Mouse (Mus musculus): ENCODE results near the gene Tshr. TPM values are rescaled to one million over a fixed set of nuclear protein-coding genes. Genes with fewer than 3 reads are reported as not detected.

Gene Tshr
- polyA plus RNA-seq, 1 experiment from 2014 or later = 0.04 TPM

DNA sequence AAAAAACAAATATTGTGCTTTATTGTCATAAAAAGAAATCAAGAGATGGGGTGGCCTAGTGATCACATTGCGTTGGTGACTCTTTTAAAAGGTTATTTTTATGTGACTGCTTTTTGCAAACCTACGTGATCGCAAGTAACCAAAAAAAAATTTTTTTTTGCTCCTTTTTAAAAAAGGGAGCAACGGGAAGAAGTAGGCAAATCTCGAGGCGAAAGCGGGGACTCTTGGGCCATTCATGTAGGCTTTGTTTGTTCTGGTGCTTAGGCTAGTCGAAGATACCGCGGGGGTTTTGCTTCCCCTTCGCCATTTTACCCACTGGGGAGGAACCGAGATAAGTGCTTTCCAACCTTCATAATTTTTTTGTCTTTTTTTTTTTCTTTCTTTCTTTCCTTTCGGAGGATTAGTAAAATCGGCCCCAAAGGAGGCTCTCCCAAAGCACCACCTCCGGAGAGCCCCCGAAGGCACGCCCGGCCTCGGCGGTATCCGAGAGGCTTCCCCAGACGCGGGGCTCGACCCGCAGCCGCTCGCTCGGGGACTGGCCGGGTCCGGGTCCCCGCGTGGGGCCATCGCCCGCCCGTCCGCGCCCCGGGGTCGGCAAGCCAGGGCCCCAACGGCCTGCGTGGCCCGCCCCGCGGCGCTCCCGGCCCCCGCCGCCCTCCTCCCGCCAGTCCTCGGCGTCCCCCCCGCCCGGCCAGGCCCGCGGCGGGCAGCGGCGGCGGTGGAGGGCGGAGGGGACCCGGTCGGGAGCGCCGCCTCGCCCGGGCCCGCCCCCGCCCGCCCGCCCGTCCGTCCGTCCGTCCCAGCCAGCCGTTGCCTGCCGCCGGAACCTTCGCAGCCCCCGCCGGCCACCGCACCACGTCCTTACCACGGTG is 204.5 kb downstream of the Tshr start:
- ATAC-seq (ENCODE audit: insufficient number of reproducible peaks, insufficient read depth, low FRiP score, low read depth) = 0 out of 2 replicates have a peak, but pooled peaks have one; percentile 4
- under 1% methylated on average over 77 of the region's 83 CpGs for WGBS
- Histone ChIP-seq H3K36me3 (ENCODE audit: control insufficient read depth, insufficient read depth, low read length) (peaks cover 20% of the 10 kb centered on the region), H3K9me3 (ENCODE audit: control insufficient read depth, low read length) (no peaks in the 10 kb centered on the region), H3K27me3 (ENCODE audit: control insufficient read depth, insufficient read depth, low read length) (no peaks in the 10 kb centered on the region), H3K9ac (ENCODE audit: low read length) (peak overlapping the region; percentile 100), H3K4me2 (ENCODE audit: low read length) (peak overlapping the region; percentile 67), H3K4me1 (ENCODE audit: control insufficient read depth in 2 of 2, insufficient read depth in 2 of 2, low read length in 2 of 2) (peaks cover 2 to 17% of the 10 kb centered on the region in 2 experiments), H3K4me3 (ENCODE audit: control insufficient read depth in 1 of 2, insufficient read depth in 1 of 2, low read depth in 1 of 2, low read length in 2 of 2) (peak overlapping the region; percentile 90 to 96), H3K27ac (replicated peaks in 1 of 2; ENCODE audit: control insufficient read depth in 1 of 2, insufficient read depth in 1 of 2, low read depth in 2 of 2, low read length in 2 of 2) (peak overlapping the region; percentile 99 to 100)

DNA sequence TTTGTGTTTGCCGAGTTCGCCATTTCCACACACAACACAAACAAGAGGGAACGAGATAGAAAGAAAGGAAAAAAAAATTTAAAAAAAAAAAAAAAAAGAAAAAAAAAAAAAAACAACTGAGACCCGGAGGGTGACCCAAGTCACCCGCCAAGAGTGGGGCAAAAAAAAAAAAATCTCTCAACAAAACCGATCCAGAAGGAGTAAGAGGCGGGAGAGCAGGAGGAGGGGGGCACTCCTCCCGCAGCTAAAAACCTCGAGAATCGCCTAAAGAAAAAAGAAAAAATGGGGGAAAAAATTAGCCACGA is 205.1 kb downstream of the Tshr start:
- Histone ChIP-seq H3K4me1 (ENCODE audit: control insufficient read depth in 2 of 2, insufficient read depth in 2 of 2, low read length in 2 of 2) (peaks cover 2 to 12% of the 10 kb centered on the region in 2 experiments), H3K27ac (replicated peaks in 1 of 2; ENCODE audit: control insufficient read depth in 1 of 2, insufficient read depth in 1 of 2, low read depth in 2 of 2, low read length in 2 of 2) (peak overlapping the region; percentile 96 to 100), H3K36me3 (ENCODE audit: control insufficient read depth, insufficient read depth, low read length) (peaks cover 14% of the 10 kb centered on the region), H3K9ac (ENCODE audit: low read length) (peak overlapping the region; percentile 100), H3K27me3 (ENCODE audit: control insufficient read depth, insufficient read depth, low read length) (no peaks in the 10 kb centered on the region), H3K9me3 (ENCODE audit: control insufficient read depth, low read length) (no peaks in the 10 kb centered on the region), H3K4me3 (ENCODE audit: control insufficient read depth in 1 of 2, insufficient read depth in 1 of 2, low read depth in 1 of 2, low read length in 2 of 2) (peak overlapping the region; percentile 90 to 96), H3K4me2 (ENCODE audit: low read length) (peak overlapping the region; percentile 67)
- 0% methylated on average over 11 of the region's 11 CpGs for WGBS
- ATAC-seq (ENCODE audit: insufficient number of reproducible peaks, insufficient read depth, low FRiP score, low read depth) = no peak

DNA sequence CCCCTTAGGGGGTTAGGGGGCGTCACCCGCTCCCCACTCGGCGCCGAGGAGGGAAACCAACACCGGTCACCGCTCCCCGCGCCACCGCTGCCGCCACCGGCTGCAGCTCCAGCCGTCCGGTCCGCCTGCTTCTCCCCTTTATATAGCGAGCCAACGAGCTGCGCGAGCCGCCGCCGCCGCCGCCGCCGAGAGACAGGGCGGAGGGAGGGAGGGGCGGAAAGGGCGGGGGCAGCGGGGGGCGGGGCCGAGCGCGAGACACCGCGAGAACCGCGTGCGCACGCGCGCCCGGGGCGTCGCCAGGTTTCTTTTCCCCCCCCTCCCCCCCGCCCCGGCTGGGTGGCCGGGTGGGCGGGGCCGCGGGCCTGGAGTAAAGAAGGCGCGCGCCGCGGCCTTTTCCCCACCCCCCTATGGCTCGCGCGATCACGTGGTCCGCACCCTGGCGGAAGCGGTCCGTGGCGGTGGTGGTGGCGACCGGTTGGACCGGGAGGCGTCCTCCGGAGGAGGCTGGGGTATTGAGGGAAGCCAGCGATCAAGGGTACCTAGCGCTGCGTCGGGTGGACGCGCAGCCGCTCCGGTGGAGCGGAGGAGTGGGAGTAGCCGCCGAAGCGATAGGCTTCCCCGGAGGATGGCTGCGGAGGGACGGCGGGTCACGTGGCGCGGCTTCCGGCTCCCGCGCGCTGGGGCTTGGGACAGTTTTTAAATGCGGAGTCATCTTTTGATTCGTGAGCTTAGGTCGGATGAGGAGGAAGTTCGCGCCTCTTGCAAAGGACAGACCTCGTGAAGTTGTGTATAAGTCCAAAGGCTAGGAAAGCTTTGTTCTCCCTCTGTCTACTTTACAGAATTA is 205.7 kb downstream of the Tshr start, which contains the start of gene Gtf2a1:
Gene Gtf2a1 (minus strand): TSS at position 641 of the 844 bp plus-strand sequence.
- H3K9ac ChIP-seq (ENCODE audit: low read length) = peak within 1 kb of the TSS; percentile 100
- H3K4me1 ChIP-seq (ENCODE audit: control insufficient read depth in 2 of 2, insufficient read depth in 2 of 2, low read length in 2 of 2) = peaks cover 2 to 10% of the 10 kb centered on the region in 2 experiments
- peak within 1 kb of the TSS; percentile 98 to 100 for H3K27ac ChIP-seq (replicated peaks in 1 of 2; ENCODE audit: control insufficient read depth in 1 of 2, insufficient read depth in 1 of 2, low read depth in 2 of 2, low read length in 2 of 2)
- WGBS = under 1% methylated on average over 63 of the region's 99 CpGs
- H3K36me3 ChIP-seq (ENCODE audit: control insufficient read depth, insufficient read depth, low read length) = peaks cover 8% of the 10 kb centered on the region
- peak within 1 kb of the TSS; percentile 90 to 96 for H3K4me3 ChIP-seq (ENCODE audit: control insufficient read depth in 1 of 2, insufficient read depth in 1 of 2, low read depth in 1 of 2, low read length in 2 of 2)
- peak; percentile 87 for ATAC-seq (ENCODE audit: insufficient number of reproducible peaks, insufficient read depth, low FRiP score, low read depth)
- H3K27me3 ChIP-seq (ENCODE audit: control insufficient read depth, insufficient read depth, low read length) = no peaks in the 10 kb centered on the region
- H3K4me2 ChIP-seq (ENCODE audit: low read length) = peak within 1 kb of the TSS; percentile 81
- no peaks in the 10 kb centered on the region for H3K9me3 ChIP-seq (ENCODE audit: control insufficient read depth, low read length)

DNA sequence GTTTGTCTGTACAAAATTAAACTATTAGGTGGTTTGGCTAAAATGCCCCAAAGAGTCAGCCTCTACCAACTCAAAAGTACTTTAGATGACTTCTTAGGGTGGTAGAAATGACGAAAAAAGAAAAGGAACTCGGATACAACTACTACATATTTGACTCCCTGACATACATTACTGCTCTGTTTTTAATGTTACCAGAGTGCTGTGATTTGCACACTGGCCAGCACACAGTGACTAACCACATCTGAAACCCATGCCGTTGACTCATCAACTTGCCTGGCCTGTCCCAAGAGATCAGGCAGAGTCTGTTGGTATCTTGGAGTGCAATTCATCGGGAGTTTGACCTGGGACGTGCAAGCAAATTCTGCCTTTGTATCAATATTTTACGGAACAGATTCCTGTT is 206.4 kb downstream of the Tshr start:
- peak overlapping the region; percentile 81 for H3K4me2 ChIP-seq (ENCODE audit: low read length)
- ATAC-seq (ENCODE audit: insufficient number of reproducible peaks, insufficient read depth, low FRiP score, low read depth) = no peak
- peaks cover 4% of the 10 kb centered on the region for H3K36me3 ChIP-seq (ENCODE audit: control insufficient read depth, insufficient read depth, low read length)
- 31% methylated on average over 6 of the region's 6 CpGs for WGBS
- H3K9me3 ChIP-seq (ENCODE audit: control insufficient read depth, low read length) = no peaks in the 10 kb centered on the region
- H3K4me1 ChIP-seq (ENCODE audit: control insufficient read depth in 2 of 2, insufficient read depth in 2 of 2, low read length in 2 of 2) = peaks cover 2 to 10% of the 10 kb centered on the region in 2 experiments
- H3K9ac ChIP-seq (ENCODE audit: low read length) = peak overlapping the region; percentile 84
- H3K27ac ChIP-seq (replicated peaks in 1 of 2; ENCODE audit: control insufficient read depth in 1 of 2, insufficient read depth in 1 of 2, low read depth in 2 of 2, low read length in 2 of 2) = peak overlapping the region; percentile 93 to 98
- H3K27me3 ChIP-seq (ENCODE audit: control insufficient read depth, insufficient read depth, low read length) = no peaks in the 10 kb centered on the region
- H3K4me3 ChIP-seq (ENCODE audit: control insufficient read depth in 1 of 2, insufficient read depth in 1 of 2, low read depth in 1 of 2, low read length in 2 of 2) = peak overlapping the region; percentile 87 to 90

DNA sequence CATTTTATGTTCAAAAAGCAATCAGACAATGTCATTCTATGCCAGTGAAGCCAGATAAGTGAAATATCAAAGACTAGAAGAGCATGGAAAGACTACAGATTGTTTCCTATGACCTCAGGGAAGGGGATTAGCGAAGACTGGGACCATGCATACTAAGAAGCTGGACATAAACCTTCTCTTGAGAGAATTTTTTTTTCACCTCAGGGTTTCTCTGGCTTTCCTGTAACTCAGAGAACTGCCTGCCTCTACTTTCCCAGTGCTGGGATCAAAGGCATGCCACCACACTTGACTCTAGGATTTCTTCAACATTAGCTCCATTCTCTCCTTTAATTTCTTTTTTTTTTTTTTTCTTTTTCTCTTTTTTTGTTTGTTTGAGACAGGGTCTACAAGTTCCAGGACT is 206.8 kb downstream of the Tshr start:
- Histone ChIP-seq H3K9ac (ENCODE audit: low read length) (peak overlapping the region; percentile 84; the same call in 1 of the 2 replicates), H3K4me1 (ENCODE audit: control insufficient read depth in 2 of 2, insufficient read depth in 2 of 2, low read length in 2 of 2) (peaks cover 2 to 10% of the 10 kb centered on the region in 2 experiments), H3K4me2 (ENCODE audit: low read length) (peak overlapping the region; percentile 81)

DNA sequence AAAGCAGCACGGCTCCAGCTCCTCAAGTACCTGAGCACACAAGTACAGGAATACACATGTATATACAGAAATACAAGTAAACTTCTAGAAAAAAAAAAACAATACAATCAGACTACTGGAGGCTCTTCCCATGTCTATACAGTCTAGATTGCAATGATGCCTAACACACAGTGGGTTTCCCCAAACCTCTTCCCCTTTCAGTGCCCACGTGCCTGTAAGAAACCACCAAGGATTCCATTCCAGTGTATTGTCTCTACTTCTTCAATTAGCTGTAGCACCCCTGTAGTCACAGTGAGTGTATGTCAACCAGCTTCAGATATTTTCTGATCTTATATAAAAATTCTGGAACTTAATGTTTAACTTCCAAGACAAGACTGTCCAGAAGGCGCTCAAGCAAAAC is 207.8 kb downstream of the Tshr start:
- no peak overlapping the region for H3K27ac ChIP-seq (replicated peaks in 1 of 2; ENCODE audit: control insufficient read depth in 1 of 2, insufficient read depth in 1 of 2, low read depth in 2 of 2, low read length in 2 of 2)
- H3K36me3 ChIP-seq (ENCODE audit: control insufficient read depth, insufficient read depth, low read length) = no peaks in the 10 kb centered on the region
- no peaks in the 10 kb centered on the region for H3K27me3 ChIP-seq (ENCODE audit: control insufficient read depth, insufficient read depth, low read length)
- H3K9me3 ChIP-seq (ENCODE audit: control insufficient read depth, low read length) = no peaks in the 10 kb centered on the region
- H3K4me3 ChIP-seq (ENCODE audit: control insufficient read depth in 1 of 2, insufficient read depth in 1 of 2, low read depth in 1 of 2, low read length in 2 of 2) = no peak overlapping the region
- no peak overlapping the region for H3K4me2 ChIP-seq (ENCODE audit: low read length)
- H3K4me1 ChIP-seq (ENCODE audit: control insufficient read depth in 2 of 2, insufficient read depth in 2 of 2, low read length in 2 of 2) = peaks cover 2 to 6% of the 10 kb centered on the region in 2 experiments
- no peak for ATAC-seq (ENCODE audit: insufficient number of reproducible peaks, insufficient read depth, low FRiP score, low read depth)
- no peak overlapping the region for H3K9ac ChIP-seq (ENCODE audit: low read length)
- WGBS = 94% methylated on average over 3 of the region's 3 CpGs

More for the DNA sequence above, 206.8 kb downstream of the Tshr start:
- Histone ChIP-seq H3K36me3 (ENCODE audit: control insufficient read depth, insufficient read depth, low read length) (no peaks in the 10 kb centered on the region), H3K9me3 (ENCODE audit: control insufficient read depth, low read length) (no peaks in the 10 kb centered on the region), H3K27me3 (ENCODE audit: control insufficient read depth, insufficient read depth, low read length) (no peaks in the 10 kb centered on the region), H3K4me3 (ENCODE audit: control insufficient read depth in 1 of 2, insufficient read depth in 1 of 2, low read depth in 1 of 2, low read length in 2 of 2) (0 out of 4 replicates have a peak overlapping the region, but pooled peaks of 1 of the 2 experiments have one; percentile 90), H3K27ac (replicated peaks in 1 of 2; ENCODE audit: control insufficient read depth in 1 of 2, insufficient read depth in 1 of 2, low read depth in 2 of 2, low read length in 2 of 2) (peak overlapping the region; percentile 93 to 98; a peak in 3 of 4 replicates)
- 93% methylated on average over 1 of the region's 1 CpGs for WGBS
- ATAC-seq (ENCODE audit: insufficient number of reproducible peaks, insufficient read depth, low FRiP score, low read depth) = no peak
